Mouse (Mus musculus): ENCODE data around the gene Ube2c. TPM values are rescaled to one million over a fixed set of nuclear protein-coding genes. Genes with fewer than 3 reads are reported as not detected.

The Ube2c gene
- total and polyA plus RNA-seq, 3 experiments: 1.5 to 7.3 (median 4.2) TPM

DNA sequence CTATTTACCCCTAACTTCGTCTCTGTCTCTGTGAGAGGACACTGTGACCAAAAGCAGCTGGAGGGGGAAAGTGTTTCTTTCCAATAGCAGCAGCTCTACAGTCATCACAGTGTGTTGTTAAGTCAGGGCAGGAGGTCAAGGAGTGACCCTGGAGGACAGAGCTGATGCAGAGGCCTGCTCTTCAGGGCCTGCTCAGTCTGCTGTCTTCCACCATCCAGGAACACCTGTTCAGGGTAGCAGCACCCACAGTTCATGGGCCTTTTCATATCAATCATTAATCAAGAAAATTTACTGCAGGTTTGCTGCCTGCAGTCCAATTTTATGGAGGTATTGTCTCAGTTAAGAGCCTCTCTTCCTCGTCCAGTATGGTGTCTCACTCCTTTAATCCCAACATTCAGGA lies 43.9 kb downstream of the Ube2c start:
- intact Hi-C loops (cut with DNase I): no loop called here
- H3K4me3 ChIP-seq: no peak overlapping the region
- no peak for DNase-seq
- TF ChIP-seq POLR2A (IDR thresholded peaks at IDR 0.05; ENCODE audit: insufficient read depth, low read depth, low read length) (no peak), CTCF (IDR thresholded peaks at IDR 0.05) (no peak), EP300 (IDR thresholded peaks at IDR 0.05; ENCODE audit: insufficient read depth, low read depth, low read length) (no peak)
- H3K4me1 ChIP-seq (ENCODE audit: control insufficient read depth, insufficient read depth, low read length): no peaks in the 10 kb centered on the region
- H3K9ac ChIP-seq (ENCODE audit: low read depth, low read length): no peak overlapping the region
- 67% methylated on average over 2 of the region's 2 CpGs for WGBS
- H3K79me2 ChIP-seq (replicated peaks; ENCODE audit: control insufficient read depth, insufficient read depth, low read length): no peaks in the 10 kb centered on the region
- H3K27me3 ChIP-seq (ENCODE audit: control insufficient read depth, insufficient read depth, low read length): no peaks in the 10 kb centered on the region
- no peaks in the 10 kb centered on the region for H3K36me3 ChIP-seq (ENCODE audit: control insufficient read depth, insufficient read depth, low read length)
- H3K27ac ChIP-seq: no peak overlapping the region

- Histone ChIP-seq H3K9ac (ENCODE audit: low read depth, low read length) (no peak overlapping the region), H3K4me1 (ENCODE audit: control insufficient read depth, insufficient read depth, low read length) (no peaks in the 10 kb centered on the region), H3K27me3 (ENCODE audit: control insufficient read depth, insufficient read depth, low read length) (no peaks in the 10 kb centered on the region), H3K27ac (no peak overlapping the region), H3K79me2 (replicated peaks; ENCODE audit: control insufficient read depth, insufficient read depth, low read length) (no peaks in the 10 kb centered on the region), H3K36me3 (ENCODE audit: control insufficient read depth, insufficient read depth, low read length) (no peaks in the 10 kb centered on the region), H3K4me3 (no peak overlapping the region)
- WGBS: 75% methylated on average over 5 of the region's 5 CpGs
- no peak for DNase-seq
- intact Hi-C loops (cut with DNase I): no loop called here
- no peak for TF ChIP-seq EP300 (IDR thresholded peaks at IDR 0.05; ENCODE audit: insufficient read depth, low read depth, low read length)
- no peak for TF ChIP-seq POLR2A (IDR thresholded peaks at IDR 0.05; ENCODE audit: insufficient read depth, low read depth, low read length)
- TF ChIP-seq CTCF (IDR thresholded peaks at IDR 0.05): no peak
These were observed 45.6 kb downstream of the Ube2c start for GRCm38 (mm10) chr2:164815348-164815747.

DNA sequence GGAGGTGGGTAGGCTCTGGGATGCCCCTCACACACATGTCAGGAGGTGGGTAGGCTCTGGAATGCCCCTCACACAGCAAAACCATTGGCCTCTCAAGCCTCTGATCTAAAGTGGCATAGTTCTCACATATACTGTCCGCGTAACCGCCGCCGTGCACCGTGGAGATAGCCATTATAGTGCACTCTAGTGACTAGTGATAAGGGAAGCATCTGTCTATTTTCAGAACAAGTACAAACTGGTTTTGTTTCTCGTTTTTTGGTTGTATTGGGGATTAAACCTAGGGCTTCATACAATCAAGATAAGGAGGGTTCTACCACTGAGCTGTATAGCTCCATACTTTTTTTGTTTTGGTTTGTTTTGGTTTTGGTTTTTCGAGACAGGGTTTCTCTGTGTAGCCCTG lies 46.1 kb downstream of the Ube2c start:
- Histone ChIP-seq H3K4me3 (no peak overlapping the region), H3K9ac (ENCODE audit: low read depth, low read length) (no peak overlapping the region), H3K36me3 (ENCODE audit: control insufficient read depth, insufficient read depth, low read length) (no peaks in the 10 kb centered on the region), H3K4me1 (ENCODE audit: control insufficient read depth, insufficient read depth, low read length) (no peaks in the 10 kb centered on the region), H3K27ac (no peak overlapping the region), H3K27me3 (ENCODE audit: control insufficient read depth, insufficient read depth, low read length) (no peaks in the 10 kb centered on the region), H3K79me2 (replicated peaks; ENCODE audit: control insufficient read depth, insufficient read depth, low read length) (no peaks in the 10 kb centered on the region)
- intact Hi-C loops (cut with DNase I): no loop called here
- DNase-seq: no peak
- TF ChIP-seq POLR2A (IDR thresholded peaks at IDR 0.05; ENCODE audit: insufficient read depth, low read depth, low read length): no peak
- no peak for TF ChIP-seq CTCF (IDR thresholded peaks at IDR 0.05)
- TF ChIP-seq EP300 (IDR thresholded peaks at IDR 0.05; ENCODE audit: insufficient read depth, low read depth, low read length): no peak
- WGBS: 82% methylated on average over 8 of the region's 8 CpGs

DNA sequence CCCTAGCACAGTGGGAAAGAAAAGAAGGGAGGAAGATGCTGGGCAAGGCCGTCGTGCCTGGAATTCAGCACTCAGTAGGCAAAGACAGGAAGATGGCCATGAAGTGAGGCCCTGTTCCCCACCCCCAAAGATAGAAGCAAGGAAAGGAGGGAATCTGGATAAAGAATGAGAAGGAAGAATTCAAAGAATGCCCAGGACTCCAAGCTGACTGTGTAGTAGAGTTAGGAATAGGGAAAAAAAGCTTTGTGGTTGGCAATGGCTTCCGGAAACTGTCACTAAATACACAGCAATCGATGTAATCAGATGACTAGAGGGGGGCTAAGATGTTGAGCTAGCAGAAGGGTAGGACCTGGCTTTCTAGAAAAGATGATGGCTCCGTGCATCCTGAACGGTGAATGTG lies 47.5 kb downstream of the Ube2c start:
- Histone ChIP-seq H3K79me2 (replicated peaks; ENCODE audit: control insufficient read depth, insufficient read depth, low read length) (no peaks in the 10 kb centered on the region), H3K9ac (ENCODE audit: low read depth, low read length) (no peak overlapping the region), H3K36me3 (ENCODE audit: control insufficient read depth, insufficient read depth, low read length) (no peaks in the 10 kb centered on the region), H3K4me1 (ENCODE audit: control insufficient read depth, insufficient read depth, low read length) (no peaks in the 10 kb centered on the region), H3K27me3 (ENCODE audit: control insufficient read depth, insufficient read depth, low read length) (no peaks in the 10 kb centered on the region), H3K27ac (no peak overlapping the region), H3K4me3 (no peak overlapping the region)
- 65% methylated on average over 6 of the region's 6 CpGs for WGBS
- intact Hi-C loops (cut with DNase I): no loop called here
- no peak for DNase-seq
- TF ChIP-seq POLR2A (IDR thresholded peaks at IDR 0.05; ENCODE audit: insufficient read depth, low read depth, low read length) (no peak), CTCF (IDR thresholded peaks at IDR 0.05) (no peak), EP300 (IDR thresholded peaks at IDR 0.05; ENCODE audit: insufficient read depth, low read depth, low read length) (no peak)

- Histone ChIP-seq H3K9ac (ENCODE audit: low read depth, low read length) (no peak overlapping the region), H3K36me3 (ENCODE audit: control insufficient read depth, insufficient read depth, low read length) (no peaks in the 10 kb centered on the region), H3K4me3 (no peak overlapping the region), H3K4me1 (ENCODE audit: control insufficient read depth, insufficient read depth, low read length) (no peaks in the 10 kb centered on the region), H3K27me3 (ENCODE audit: control insufficient read depth, insufficient read depth, low read length) (no peaks in the 10 kb centered on the region), H3K79me2 (replicated peaks; ENCODE audit: control insufficient read depth, insufficient read depth, low read length) (no peaks in the 10 kb centered on the region), H3K27ac (no peak overlapping the region)
- intact Hi-C loops (cut with DNase I): no loop called here
- TF ChIP-seq POLR2A (IDR thresholded peaks at IDR 0.05; ENCODE audit: insufficient read depth, low read depth, low read length): no peak
- TF ChIP-seq CTCF (IDR thresholded peaks at IDR 0.05): no peak
- no peak for TF ChIP-seq EP300 (IDR thresholded peaks at IDR 0.05; ENCODE audit: insufficient read depth, low read depth, low read length)
- DNase-seq: no peak
- 65% methylated on average over 5 of the region's 5 CpGs for WGBS
These were observed 48.0 kb downstream of the Ube2c start for GRCm38 (mm10) chr2:164817703-164818102.

DNA sequence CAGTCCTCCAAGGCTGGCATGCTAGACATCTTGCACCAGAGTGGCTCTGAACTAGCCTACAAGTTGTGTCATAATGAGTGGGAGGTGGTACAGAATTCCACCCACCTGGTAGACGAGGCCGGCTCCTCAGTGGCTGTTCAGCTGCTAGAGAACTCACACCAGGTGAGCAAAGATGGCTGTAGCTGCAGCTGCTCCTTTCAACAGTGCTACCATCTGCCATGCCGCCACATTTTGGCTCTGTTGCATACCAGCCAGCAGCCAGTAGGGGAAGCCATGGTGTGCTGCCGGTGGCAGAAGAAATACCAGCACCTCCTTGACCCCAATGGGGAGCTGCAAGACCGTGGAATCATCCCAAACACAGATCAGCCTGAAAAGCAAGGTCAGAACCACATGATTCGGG lies 51.4 kb downstream of the Ube2c start:
- TF ChIP-seq POLR2A (IDR thresholded peaks at IDR 0.05; ENCODE audit: insufficient read depth, low read depth, low read length): no peak
- no peak for TF ChIP-seq CTCF (IDR thresholded peaks at IDR 0.05)
- no peak for TF ChIP-seq EP300 (IDR thresholded peaks at IDR 0.05; ENCODE audit: insufficient read depth, low read depth, low read length)

More for the DNA sequence above, 51.4 kb downstream of the Ube2c start:
- no peak for DNase-seq
- intact Hi-C loops (cut with DNase I): no loop called here
- no peaks in the 10 kb centered on the region for H3K27me3 ChIP-seq (ENCODE audit: control insufficient read depth, insufficient read depth, low read length)
- H3K4me3 ChIP-seq: no peak overlapping the region
- H3K4me1 ChIP-seq (ENCODE audit: control insufficient read depth, insufficient read depth, low read length): no peaks in the 10 kb centered on the region; the same call in 1 of the 2 replicates
- no peaks in the 10 kb centered on the region for H3K36me3 ChIP-seq (ENCODE audit: control insufficient read depth, insufficient read depth, low read length)
- H3K9ac ChIP-seq (ENCODE audit: low read depth, low read length): no peak overlapping the region
- H3K27ac ChIP-seq: no peak overlapping the region
- no peaks in the 10 kb centered on the region for H3K79me2 ChIP-seq (replicated peaks; ENCODE audit: control insufficient read depth, insufficient read depth, low read length)
- WGBS: 82% methylated on average over 6 of the region's 6 CpGs

All from heart, adult 2 months (tissue).